Mouse (Mus musculus) heart, embryonic 11.5 days (tissue): ENCODE data around the gene Lrp2. TPM values are rescaled to one million over a fixed set of nuclear protein-coding genes. Genes with fewer than 3 reads are reported as not detected.
"Not testable (repeated sequence)": the region's sequence is repeated elsewhere in the genome, so short reads cannot be mapped to it uniquely, and the experiment has no call there.

Source experiments
- ATAC-seq: fragments of 200-750 bp; cut with Nextera tagmentation; replicated peaks from 2 replicates; pipeline ENCODE4 v1.8.0; 2017; ENCODE audit warnings: moderate library complexity; ENCODE audit not compliant: insufficient number of reproducible peaks, low FRiP score, low TSS enrichment
- H3K27ac ChIP-seq: fragments of 300-500 bp; sonication (generic); 2 replicates; pipeline ENCODE4 v1.5.1; 2014; ENCODE audit warnings: mild to moderate bottlenecking, low read depth, low read length
- H3K27me3 ChIP-seq: fragments of 300-500 bp; sonication (generic); 2 replicates; pipeline ENCODE4 v1.6.1; 2014; ENCODE audit warnings: mild to moderate bottlenecking, low read length, mixed read lengths; ENCODE audit not compliant: control insufficient read depth, insufficient read depth
- H3K36me3 ChIP-seq: fragments of 300-500 bp; sonication (generic); 2 replicates; pipeline ENCODE4 v1.6.1; 2014; ENCODE audit warnings: mild to moderate bottlenecking, low read length, moderate library complexity, mixed read lengths; ENCODE audit not compliant: control insufficient read depth, insufficient read depth
- H3K4me1 ChIP-seq: fragments of 300-500 bp; sonication (generic); 2 replicates; pipeline ENCODE4 v1.6.1; 2014; ENCODE audit warnings: low read length; ENCODE audit not compliant: control insufficient read depth, insufficient read depth
- H3K4me2 ChIP-seq: fragments of 300-500 bp; sonication (generic); 2 replicates; pipeline ENCODE4 v1.6.1; 2014; ENCODE audit warnings: mild to moderate bottlenecking, moderate library complexity
- H3K4me3 ChIP-seq: fragments of 300-500 bp; sonication (generic); 2 replicates; pipeline ENCODE4 v1.5.1; 2014; ENCODE audit warnings: low read depth, low read length
- H3K9ac ChIP-seq: fragments of 300-500 bp; sonication (generic); 2 replicates; pipeline ENCODE4 v1.6.1; 2014; ENCODE audit warnings: mild to moderate bottlenecking, low read depth, low read length, moderate library complexity
- H3K9me3 ChIP-seq: fragments of 300-500 bp; sonication (generic); replicated peaks from 2 replicates; pipeline ENCODE4 v1.6.1; 2016; ENCODE audit warnings: low read length; ENCODE audit not compliant: control insufficient read depth
- WGBS: fragments of 180-500 bp; shearing (Covaris S2); extraction: QIAGEN DNeasy Blood & Tissue Kit; methylation state at CpG from one replicate; pipeline ENCODE4 v1.1.7; 2014; ENCODE audit not compliant: insufficient replicate concordance; 5-methylcytosine and 5-hydroxymethylcytosine counted together
- polyA plus RNA-seq: library from polyadenylated mRNA; unstranded; fragments of >200 nt; fragmentation: Nextera tagmentation; extraction: Ambion mirVana; gene quantifications from 2 replicates; pipeline ENCODE4 v1.2.1, GENCODE M21; 2014

Lrp2 gene
- polyA plus RNA-seq, 1 experiment from 2014 or later: 1.0 TPM

DNA sequence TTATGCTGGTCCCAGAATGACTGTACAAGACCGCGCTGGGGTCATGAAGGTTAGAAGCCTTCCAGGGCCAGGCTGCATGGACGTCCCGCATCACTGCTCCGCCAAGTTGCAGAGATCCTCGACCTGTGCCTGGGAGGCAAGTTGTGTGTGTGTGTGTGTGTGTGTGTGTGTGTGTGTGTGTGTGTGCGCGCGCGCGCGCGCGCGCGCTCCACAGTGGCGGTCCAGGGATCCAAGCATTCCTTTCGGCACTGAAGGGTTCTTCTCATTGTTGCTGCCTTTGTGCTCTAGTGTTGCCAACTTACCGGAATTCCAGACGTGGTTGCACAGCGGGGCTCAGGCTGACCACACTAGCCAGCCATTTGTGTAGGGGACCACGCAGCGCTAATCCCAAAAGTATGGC is 2.0 kb upstream of the Lrp2 start:
- Histone ChIP-seq H3K4me1 (0 out of 2 replicates have a peak, but pooled peaks cover 5% of the 10 kb centered on the region), H3K4me2 (peak overlapping the region; percentile 99), H3K4me3 (peak overlapping the region; percentile 68), H3K9ac (no peak overlapping the region), H3K9me3 (no peaks in the 10 kb centered on the region), H3K27ac (no peak overlapping the region), H3K36me3 (no peaks in the 10 kb centered on the region), H3K27me3 (peaks cover 26% of the 10 kb centered on the region)
- under 1% methylated on average over 23 of the region's 23 CpGs for WGBS
- no peak for ATAC-seq

DNA sequence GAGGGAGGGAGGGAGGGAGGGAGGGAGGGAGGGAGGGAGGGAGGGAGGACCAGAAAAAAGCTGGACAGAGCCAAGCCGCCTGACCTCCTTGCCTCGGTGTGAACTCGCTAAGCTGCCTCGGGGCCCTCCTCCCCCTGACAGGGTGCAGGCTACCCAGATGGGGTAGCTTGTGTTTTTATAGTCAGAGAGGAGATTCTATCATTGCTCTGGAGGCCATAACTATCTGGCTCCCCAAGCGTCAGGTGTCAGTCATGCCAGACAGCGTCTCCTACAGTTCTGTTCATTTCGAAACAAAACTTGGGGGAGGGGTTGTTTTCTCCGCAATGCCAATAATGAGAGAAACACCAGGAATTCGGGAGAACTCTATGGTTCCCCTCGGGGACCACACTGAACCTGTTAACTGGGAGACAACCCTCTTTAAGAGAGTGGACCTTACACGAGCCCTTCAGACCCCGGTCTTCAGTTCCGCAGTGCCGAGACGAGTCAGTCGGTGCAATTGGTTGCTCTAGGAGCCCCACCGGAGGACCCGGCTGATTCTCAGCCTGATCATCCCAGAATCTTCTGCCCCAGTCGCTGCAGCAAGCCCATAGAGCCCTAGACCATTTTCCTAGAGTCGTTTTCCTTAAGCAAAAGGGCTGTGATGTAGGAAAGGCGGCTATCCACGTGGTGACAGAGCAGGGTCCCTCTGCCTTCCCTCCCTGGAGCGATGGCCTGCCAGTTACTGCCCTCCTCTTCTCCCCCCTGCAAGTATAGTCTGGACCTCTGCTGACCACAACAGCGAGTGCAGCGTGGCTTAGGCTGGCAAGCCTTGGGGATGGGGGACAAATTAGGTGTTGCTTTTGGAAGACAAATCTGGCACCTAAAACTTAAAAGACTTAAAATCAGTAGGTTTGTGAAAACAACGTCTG is 1.2 kb upstream of the Lrp2 start:
- no peaks in the 10 kb centered on the region for H3K36me3 ChIP-seq
- ATAC-seq: no peak
- H3K9me3 ChIP-seq: no peaks in the 10 kb centered on the region
- H3K4me3 ChIP-seq: peak overlapping the region; percentile 68
- H3K4me1 ChIP-seq: 0 out of 2 replicates have a peak, but pooled peaks cover 5% of the 10 kb centered on the region
- H3K27ac ChIP-seq: no peak overlapping the region
- no peak overlapping the region for H3K9ac ChIP-seq
- peaks cover 26% of the 10 kb centered on the region for H3K27me3 ChIP-seq
- H3K4me2 ChIP-seq: peak overlapping the region; percentile 99
- under 1% methylated on average over 26 of the region's 26 CpGs for WGBS

DNA sequence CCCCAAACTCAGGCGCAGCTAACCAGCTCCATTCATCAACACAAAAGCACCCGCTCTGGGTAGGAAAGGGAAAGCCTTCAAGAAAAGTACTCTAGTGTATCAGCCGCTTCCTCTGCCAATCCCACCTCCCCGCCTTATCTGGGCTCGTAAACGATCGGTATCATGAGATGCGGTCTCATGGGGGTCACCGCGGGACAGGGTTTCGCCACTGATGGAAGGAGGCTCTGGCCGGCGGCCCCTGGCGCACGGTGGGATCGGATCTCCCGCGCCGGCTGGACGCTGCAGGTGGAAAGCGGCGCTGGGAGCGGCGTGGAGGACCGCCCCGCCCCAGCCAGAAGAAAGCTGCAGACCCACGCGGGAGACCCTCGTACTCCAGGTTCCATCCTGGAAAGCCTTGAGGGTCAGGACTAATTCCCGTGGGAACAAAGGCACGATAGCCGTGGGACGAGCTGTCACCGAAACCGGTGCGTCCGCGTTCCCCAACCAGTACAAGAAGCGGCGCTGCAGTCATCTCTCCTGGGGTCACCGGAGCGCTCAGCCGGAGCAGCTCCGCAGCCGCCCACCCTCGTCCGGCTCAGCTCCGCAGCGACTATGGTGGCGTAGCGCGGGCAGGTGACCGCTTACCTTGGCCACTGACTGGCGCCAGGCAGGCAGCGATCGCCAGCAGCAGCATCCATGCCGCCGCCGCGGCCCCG is 527 bp downstream of the Lrp2 start:
- under 1% methylated on average over 59 of the region's 61 CpGs for WGBS

DNA sequence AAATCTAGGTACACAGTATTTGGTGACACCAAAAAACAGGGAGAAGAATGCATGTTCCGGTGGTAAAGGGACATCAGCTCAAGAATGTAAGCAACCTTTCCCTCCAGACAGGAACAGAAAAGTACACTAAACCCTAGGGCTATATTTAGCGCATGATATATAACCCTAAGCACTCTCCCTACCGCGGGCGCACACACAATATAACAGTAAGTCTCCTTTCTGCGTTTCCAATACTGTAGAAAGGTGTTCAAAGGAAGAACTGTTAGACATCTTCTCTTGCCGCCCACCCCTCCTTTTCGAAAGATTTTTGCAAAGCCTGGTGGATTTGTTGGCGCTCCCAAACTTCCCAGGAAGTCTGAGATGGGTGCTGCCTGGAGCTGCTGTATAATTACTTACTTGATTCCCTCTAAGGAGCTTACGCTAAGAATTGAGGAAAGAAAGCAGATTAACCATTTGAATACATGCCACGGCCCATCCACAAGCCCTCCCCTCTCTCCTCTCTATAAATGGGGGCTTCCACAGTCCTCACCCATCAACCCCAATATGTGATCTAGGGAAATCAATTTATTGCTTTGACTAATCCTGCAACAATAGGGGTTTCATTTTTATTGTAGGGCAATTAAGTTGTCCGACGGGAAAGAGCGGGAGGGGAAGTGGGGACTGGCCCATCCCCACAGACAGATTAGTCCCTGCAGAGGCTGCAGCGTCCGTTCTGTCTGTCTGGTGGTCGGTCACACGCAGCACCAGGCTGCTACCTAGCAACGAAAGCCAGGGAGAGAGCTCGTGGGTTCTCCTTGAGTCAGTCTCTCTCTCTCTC is 1.5 kb downstream of the Lrp2 start:
- no peak overlapping the region for H3K9ac ChIP-seq

More for the DNA sequence above, 527 bp downstream of the Lrp2 start:
- no peaks in the 10 kb centered on the region for H3K36me3 ChIP-seq
- H3K4me3 ChIP-seq: peak overlapping the region; percentile 68
- ATAC-seq: peak; percentile 46
- H3K4me2 ChIP-seq: peak overlapping the region; percentile 99
- no peak overlapping the region for H3K27ac ChIP-seq
- H3K9me3 ChIP-seq: no peaks in the 10 kb centered on the region
- H3K4me1 ChIP-seq: 0 out of 2 replicates have a peak, but pooled peaks cover 5% of the 10 kb centered on the region
- H3K9ac ChIP-seq: peak overlapping the region; percentile 52; the same call in 1 of the 2 replicates
- H3K27me3 ChIP-seq: peaks cover 26% of the 10 kb centered on the region

DNA sequence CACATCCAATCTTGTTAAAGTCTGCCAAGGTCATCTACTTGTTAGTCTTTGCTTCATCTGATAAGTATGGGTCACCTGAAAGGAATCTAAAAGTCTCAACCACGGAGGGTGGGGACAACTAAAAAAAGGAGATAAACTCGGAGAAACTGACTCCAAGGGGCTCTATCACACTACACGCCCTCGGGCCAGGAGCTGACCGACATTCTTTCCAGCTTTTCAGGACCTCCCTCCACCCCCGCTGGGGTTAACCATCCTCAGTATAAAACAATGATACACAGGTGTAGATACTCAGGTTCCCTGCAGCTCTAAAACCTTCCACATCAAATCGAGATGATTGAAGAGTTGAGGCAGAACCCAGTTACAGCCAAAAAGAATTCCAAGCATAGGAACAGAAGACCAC is 3.0 kb downstream of the Lrp2 start:
- WGBS: 28% methylated on average over 7 of the region's 7 CpGs
- Histone ChIP-seq H3K27ac (no peak overlapping the region), H3K4me2 (no peak overlapping the region), H3K9ac (no peak overlapping the region), H3K4me1 (0 out of 2 replicates have a peak, but pooled peaks cover 3% of the 10 kb centered on the region), H3K9me3 (no peaks in the 10 kb centered on the region), H3K27me3 (peaks cover 23% of the 10 kb centered on the region), H3K4me3 (no peak overlapping the region), H3K36me3 (no peaks in the 10 kb centered on the region)
- no peak for ATAC-seq

More for the DNA sequence above, 1.5 kb downstream of the Lrp2 start:
- Histone ChIP-seq H3K4me1 (0 out of 2 replicates have a peak, but pooled peaks cover 5% of the 10 kb centered on the region), H3K4me2 (peak overlapping the region; percentile 99), H3K27ac (no peak overlapping the region), H3K27me3 (peaks cover 26% of the 10 kb centered on the region), H3K9me3 (no peaks in the 10 kb centered on the region), H3K4me3 (peak overlapping the region; percentile 68), H3K36me3 (no peaks in the 10 kb centered on the region)
- no peak for ATAC-seq
- 4% methylated on average over 20 of the region's 20 CpGs for WGBS

DNA sequence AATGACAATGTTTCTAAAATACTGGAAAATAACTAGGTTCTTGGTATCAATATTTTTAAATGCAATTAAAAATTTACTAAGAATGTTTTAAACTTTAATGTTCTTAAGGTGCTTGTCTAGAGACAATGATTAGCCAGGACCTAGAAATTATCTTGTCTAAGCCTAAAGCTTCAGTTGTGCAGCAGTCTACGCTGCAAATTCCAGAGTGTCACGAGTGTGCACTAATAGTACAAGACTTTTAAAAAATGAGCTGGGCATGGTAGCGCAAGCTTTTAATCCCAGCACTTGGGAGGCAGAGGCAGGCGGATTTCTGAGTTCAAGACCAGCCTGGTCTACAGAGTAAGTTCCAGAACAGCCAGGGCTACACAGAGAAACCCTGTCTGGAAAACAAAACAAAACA is 3.8 kb downstream of the Lrp2 start:
- not testable (repeated sequence) for H3K4me2 ChIP-seq

DNA sequence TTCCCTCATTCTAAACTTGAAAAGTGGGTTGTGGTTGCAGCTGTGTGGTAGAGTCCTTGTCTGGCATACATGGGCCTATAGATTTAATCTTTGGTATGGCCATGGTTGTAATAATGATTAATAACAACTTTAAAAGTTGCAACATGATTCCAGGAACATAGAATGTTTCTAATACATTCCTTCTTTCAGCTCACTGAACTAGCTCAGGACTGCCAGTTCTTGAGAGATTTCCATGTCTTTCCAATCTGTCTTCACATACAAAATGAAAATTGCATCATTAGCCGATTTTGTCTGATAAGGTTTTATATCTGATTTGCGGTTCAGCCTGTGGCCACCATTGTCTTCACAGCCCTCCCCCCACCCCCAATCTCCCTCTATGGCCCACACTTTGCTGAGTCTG is 5.8 kb downstream of the Lrp2 start:
- WGBS: 77% methylated on average over 2 of the region's 2 CpGs

More for the DNA sequence above, 3.8 kb downstream of the Lrp2 start:
- not testable (repeated sequence) for H3K27ac ChIP-seq, ATAC-seq, H3K9ac ChIP-seq, H3K9me3 ChIP-seq, H3K36me3 ChIP-seq, H3K4me1 ChIP-seq, H3K4me3 ChIP-seq
- WGBS: 84% methylated on average over 4 of the region's 4 CpGs
- H3K27me3 ChIP-seq: peaks cover 15% of the 10 kb centered on the region

DNA sequence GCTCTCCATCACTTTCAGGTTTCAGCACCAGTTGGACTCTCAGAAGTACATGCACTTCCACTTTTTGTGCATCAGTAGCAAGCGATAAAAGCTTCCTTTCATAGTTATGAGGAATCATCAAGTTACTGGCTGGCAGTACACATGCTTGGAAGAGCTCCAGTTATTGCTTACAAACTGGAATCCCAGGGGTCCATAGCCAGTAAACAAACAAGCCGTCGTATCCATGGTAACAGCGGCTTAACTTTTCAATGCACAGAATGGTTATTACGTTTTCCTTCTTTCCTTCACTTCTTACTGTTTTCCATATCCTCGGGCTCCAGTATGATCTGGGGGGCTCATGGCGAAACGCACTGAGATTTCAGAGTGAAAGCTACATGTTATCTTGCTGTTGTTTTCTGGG is 7.7 kb downstream of the Lrp2 start:
- no peaks in the 10 kb centered on the region for H3K9me3 ChIP-seq
- ATAC-seq: no peak
- H3K4me3 ChIP-seq: no peak overlapping the region
- H3K4me2 ChIP-seq: no peak overlapping the region
- no peaks in the 10 kb centered on the region for H3K27me3 ChIP-seq
- 86% methylated on average over 8 of the region's 8 CpGs for WGBS
- no peaks in the 10 kb centered on the region for H3K36me3 ChIP-seq
- H3K4me1 ChIP-seq: no peaks in the 10 kb centered on the region
- no peak overlapping the region for H3K9ac ChIP-seq
- H3K27ac ChIP-seq: no peak overlapping the region

More for the DNA sequence above, 5.8 kb downstream of the Lrp2 start:
- no peaks in the 10 kb centered on the region for H3K4me1 ChIP-seq
- no peak overlapping the region for H3K27ac ChIP-seq
- no peaks in the 10 kb centered on the region for H3K9me3 ChIP-seq
- peaks cover 4% of the 10 kb centered on the region; the same call in 1 of the 2 replicates for H3K27me3 ChIP-seq
- H3K9ac ChIP-seq: no peak overlapping the region
- no peak for ATAC-seq
- no peak overlapping the region for H3K4me2 ChIP-seq
- no peak overlapping the region for H3K4me3 ChIP-seq
- H3K36me3 ChIP-seq: no peaks in the 10 kb centered on the region
